Mouse (Mus musculus): ENCODE data around the gene 1810024B03Rik. TPM values are rescaled to one million over a fixed set of nuclear protein-coding genes. Genes with fewer than 3 reads are reported as not detected.

The 1810024B03Rik gene
- total and polyA plus RNA-seq, 3 experiments: 1.5 to 1.9 TPM; not detected in 1

GRCm38 (mm10) chr2:127251880-127252527, 43.9 kb upstream of the 1810024B03Rik start:
- H3K4me3 ChIP-seq (ENCODE audit: control insufficient read depth in 1 of 2, insufficient read depth in 1 of 2, low read depth in 2 of 2, low read length in 2 of 2): no peak overlapping the region
- H3K36me3 ChIP-seq (ENCODE audit: control insufficient read depth in 1 of 2, insufficient read depth in 2 of 2, low read length in 2 of 2): peaks cover 0 to 30% of the 10 kb centered on the region in 2 experiments; a peak in 3 of 4 replicates
- H3K27ac ChIP-seq (ENCODE audit: control insufficient read depth, low read depth, low read length): no peak overlapping the region
- DNase-seq (ENCODE audit: low read depth, low spot score): no peak
- TF ChIP-seq MEF2A (IDR thresholded peaks at IDR 0.05; ENCODE audit: extremely low read depth, insufficient replicate concordance, low read depth, low read length, poor library complexity, severe bottlenecking) (no peak), ZKSCAN1 (IDR thresholded peaks at IDR 0.05; ENCODE audit: low read depth, low read length) (no peak), CHD1 (IDR thresholded peaks at IDR 0.05; ENCODE audit: low read depth, low read length) (no peak), ZC3H11A (IDR thresholded peaks at IDR 0.05; ENCODE audit: low read depth, low read length) (no peak), POLR2AphosphoS5 (IDR thresholded peaks at IDR 0.05; ENCODE audit: borderline replicate concordance, low read depth, low read length) (no peak)
- H3K79me2 ChIP-seq (ENCODE audit: control insufficient read depth, insufficient read depth, low read length, poor library complexity): peaks cover 16% of the 10 kb centered on the region
- H3K27me3 ChIP-seq (ENCODE audit: control insufficient read depth in 1 of 2, insufficient read depth in 2 of 2, low read length in 2 of 2): no peaks in the 10 kb centered on the region
- no peak overlapping the region for H3K9ac ChIP-seq (ENCODE audit: control insufficient read depth, low read depth, low read length, poor library complexity, severe bottlenecking)
- H3K4me1 ChIP-seq (ENCODE audit: control insufficient read depth in 1 of 2, insufficient read depth in 2 of 2, low read length in 2 of 2): peaks cover 21 to 22% of the 10 kb centered on the region in 2 experiments
- H3K9me3 ChIP-seq (replicated peaks; ENCODE audit: insufficient read depth, low read length): no peaks in the 10 kb centered on the region

DNA sequence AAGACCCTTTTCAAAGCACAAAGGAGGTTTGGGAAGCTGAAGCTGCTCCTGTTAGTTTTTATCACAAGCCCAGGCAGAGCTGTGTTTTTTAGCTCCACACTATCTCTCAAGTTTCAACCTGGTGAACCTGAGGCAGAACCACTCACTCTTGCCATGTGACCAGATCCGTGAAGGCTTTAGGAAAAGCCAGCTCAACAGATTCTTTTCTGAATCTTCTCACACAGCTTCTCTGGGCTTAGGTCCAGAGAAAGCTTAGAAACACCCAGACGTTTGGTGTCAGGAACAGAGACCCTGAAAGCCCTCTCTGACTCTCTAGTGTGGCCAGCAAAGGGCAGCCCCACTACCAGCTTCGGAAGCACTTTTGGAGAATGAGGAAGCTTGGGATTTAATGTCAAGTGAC, 43.4 kb upstream of the 1810024B03Rik start:
- no peaks in the 10 kb centered on the region for H3K9me3 ChIP-seq (replicated peaks; ENCODE audit: insufficient read depth, low read length)
- H3K4me3 ChIP-seq (ENCODE audit: control insufficient read depth in 1 of 2, insufficient read depth in 1 of 2, low read depth in 2 of 2, low read length in 2 of 2): no peak overlapping the region
- peaks cover 22 to 24% of the 10 kb centered on the region in 2 experiments for H3K4me1 ChIP-seq (ENCODE audit: control insufficient read depth in 1 of 2, insufficient read depth in 2 of 2, low read length in 2 of 2)
- no peak for DNase-seq (ENCODE audit: low read depth, low spot score)
- H3K36me3 ChIP-seq (ENCODE audit: control insufficient read depth in 1 of 2, insufficient read depth in 2 of 2, low read length in 2 of 2): peaks cover 0 to 30% of the 10 kb centered on the region in 2 experiments; a peak in 2 of 4 replicates
- peak overlapping the region; percentile 73 for H3K27ac ChIP-seq (ENCODE audit: control insufficient read depth, low read depth, low read length)
- peak; percentile 43; the same call in 1 of the 2 replicates for TF ChIP-seq USF1 (IDR thresholded peaks at IDR 0.05; ENCODE audit: low read depth, low read length)
- TF ChIP-seq TCF12 (IDR thresholded peaks at IDR 0.05; ENCODE audit: low read depth, low read length): no peak
- TF ChIP-seq NELFE (IDR thresholded peaks at IDR 0.05; ENCODE audit: low read depth, low read length): no peak
- TF ChIP-seq CHD2 (IDR thresholded peaks at IDR 0.05; ENCODE audit: low read length): no peak
- H3K9ac ChIP-seq (ENCODE audit: control insufficient read depth, low read depth, low read length, poor library complexity, severe bottlenecking): no peak overlapping the region
- H3K79me2 ChIP-seq (ENCODE audit: control insufficient read depth, insufficient read depth, low read length, poor library complexity): peaks cover 20% of the 10 kb centered on the region
- no peaks in the 10 kb centered on the region for H3K27me3 ChIP-seq (ENCODE audit: control insufficient read depth in 1 of 2, insufficient read depth in 2 of 2, low read length in 2 of 2)

DNA sequence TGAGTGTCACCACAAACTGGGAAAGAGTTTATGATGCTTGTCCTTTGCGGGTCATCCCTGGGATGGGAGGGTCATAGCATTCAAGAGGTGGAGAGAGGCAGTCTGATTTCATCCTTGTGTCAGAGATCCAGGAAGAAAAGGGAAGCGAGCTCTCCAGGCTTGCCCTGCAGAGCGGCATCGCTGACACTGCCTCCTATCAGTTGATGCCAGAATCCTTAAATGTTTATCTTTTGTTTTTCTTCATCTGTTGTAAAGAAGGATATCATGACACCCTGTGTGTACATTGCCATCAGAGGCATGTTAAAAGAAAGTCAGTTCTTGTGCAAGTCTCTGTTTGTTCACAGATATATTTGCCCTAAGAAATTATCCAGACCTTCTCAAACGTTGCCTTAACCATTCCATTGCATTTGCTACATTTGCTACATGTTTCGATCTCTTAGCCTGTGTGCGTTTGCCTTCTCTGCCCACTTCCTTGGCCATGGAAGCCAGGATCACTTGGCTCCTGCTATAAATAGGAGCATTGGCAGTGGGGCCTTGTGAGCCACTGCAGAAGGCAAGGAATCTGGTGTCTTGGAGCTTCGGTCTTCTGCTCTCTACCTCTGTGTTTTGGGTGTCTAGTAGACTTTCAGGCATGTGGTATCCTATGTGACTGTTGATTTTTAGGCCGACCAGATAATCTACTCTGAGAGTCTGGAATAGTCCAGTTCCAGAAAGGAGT, 42.4 kb upstream of the 1810024B03Rik start:
- no peaks in the 10 kb centered on the region for H3K27me3 ChIP-seq (ENCODE audit: control insufficient read depth in 1 of 2, insufficient read depth in 2 of 2, low read length in 2 of 2)
- H3K79me2 ChIP-seq (ENCODE audit: control insufficient read depth, insufficient read depth, low read length, poor library complexity): peaks cover 22% of the 10 kb centered on the region
- H3K27ac ChIP-seq (ENCODE audit: control insufficient read depth, low read depth, low read length): peak overlapping the region; percentile 73
- peak; percentile 68 for DNase-seq (ENCODE audit: low read depth, low spot score)
- H3K4me1 ChIP-seq (ENCODE audit: control insufficient read depth in 1 of 2, insufficient read depth in 2 of 2, low read length in 2 of 2): peaks cover 22 to 26% of the 10 kb centered on the region in 2 experiments
- H3K9ac ChIP-seq (ENCODE audit: control insufficient read depth, low read depth, low read length, poor library complexity, severe bottlenecking): peak overlapping the region; percentile 16
- H3K4me3 ChIP-seq (ENCODE audit: control insufficient read depth in 1 of 2, insufficient read depth in 1 of 2, low read depth in 2 of 2, low read length in 2 of 2): no peak overlapping the region
- no peaks in the 10 kb centered on the region for H3K9me3 ChIP-seq (replicated peaks; ENCODE audit: insufficient read depth, low read length)
- H3K36me3 ChIP-seq (ENCODE audit: control insufficient read depth in 1 of 2, insufficient read depth in 2 of 2, low read length in 2 of 2): peaks cover 0 to 30% of the 10 kb centered on the region in 2 experiments; a peak in 2 of 4 replicates
- TF ChIP-seq NELFE (IDR thresholded peaks at IDR 0.05; ENCODE audit: low read depth, low read length): no peak
- TF ChIP-seq NRF1 (IDR thresholded peaks at IDR 0.05; ENCODE audit: insufficient read depth, low read depth, low read length, poor library complexity, severe bottlenecking): no peak
- no peak for TF ChIP-seq POLR2AphosphoS2 (IDR thresholded peaks at IDR 0.05; ENCODE audit: low read length)
- no peak for TF ChIP-seq ZMIZ1 (IDR thresholded peaks at IDR 0.05; ENCODE audit: low read depth, low read length)
- TF ChIP-seq JUND (IDR thresholded peaks at IDR 0.05; ENCODE audit: low read depth, low read length): no peak
- no peak for TF ChIP-seq SMC3 (IDR thresholded peaks at IDR 0.05; ENCODE audit: low read depth, low read length)
- TF ChIP-seq ZC3H11A (IDR thresholded peaks at IDR 0.05; ENCODE audit: low read depth, low read length): no peak
- no peak for TF ChIP-seq USF1 (IDR thresholded peaks at IDR 0.05; ENCODE audit: low read depth, low read length)
- no peak for TF ChIP-seq MAX (IDR thresholded peaks at IDR 0.05; ENCODE audit: low read length)
- 0 out of 2 replicates have a peak, but pooled peaks have one; percentile 37 for TF ChIP-seq MXI1 (IDR thresholded peaks at IDR 0.05; ENCODE audit: low read depth, low read length)
- no peak for TF ChIP-seq USF2 (IDR thresholded peaks at IDR 0.05; ENCODE audit: borderline replicate concordance in 1 of 2, insufficient read depth in 1 of 2, low read depth in 1 of 2, low read length in 2 of 2)
- no peak for TF ChIP-seq ZNF384 (IDR thresholded peaks at IDR 0.05; ENCODE audit: low read depth, low read length)
- peak; percentile 34; the same call in 1 of the 2 replicates for TF ChIP-seq TBP (IDR thresholded peaks at IDR 0.05; ENCODE audit: low read depth, low read length)
- no peak for TF ChIP-seq HCFC1 (IDR thresholded peaks at IDR 0.05; ENCODE audit: low read depth, low read length)
- no peak for TF ChIP-seq POLR2AphosphoS5 (IDR thresholded peaks at IDR 0.05; ENCODE audit: borderline replicate concordance, low read depth, low read length)
- no peak for TF ChIP-seq RAD21 (IDR thresholded peaks at IDR 0.05; ENCODE audit: low read depth, low read length)
- TF ChIP-seq MAZ (IDR thresholded peaks at IDR 0.05; ENCODE audit: low read depth, low read length): no peak
- TF ChIP-seq ZKSCAN1 (IDR thresholded peaks at IDR 0.05; ENCODE audit: low read depth, low read length): no peak
